Mouse (Mus musculus) liver, adult 2 months (tissue): ENCODE data around the gene a. TPM values are rescaled to one million over a fixed set of nuclear protein-coding genes. Genes with fewer than 3 reads are reported as not detected.

ENCODE experiments used
- DNase-seq: peaks from one replicate; pipeline ENCODE4 v3.0.0-alpha.2; 2011; ENCODE audit warnings: low read depth, low spot score; ENCODE audit errors: extremely low read depth
- H3K27ac ChIP-seq: fragments of 200-500 bp; replicated peaks from 2 replicates; pipeline ENCODE4 v1.5.1; 2012; ENCODE audit warnings: low read depth, mild to moderate bottlenecking, control low read depth, inconsistent platforms, low read length; ENCODE audit not compliant: insufficient read depth
- H3K27me3 ChIP-seq: fragments of 200-500 bp; 2 replicates; pipeline ENCODE4 v1.6.1; 2012; ENCODE audit warnings: mild to moderate bottlenecking, moderate library complexity, low read length, inconsistent platforms; ENCODE audit not compliant: control insufficient read depth, insufficient read depth
- H3K36me3 ChIP-seq: fragments of 200-500 bp; 2 replicates; pipeline ENCODE4 v1.6.1; 2012; ENCODE audit warnings: low read length, inconsistent platforms; ENCODE audit not compliant: control insufficient read depth, insufficient read depth
- H3K4me1 ChIP-seq: fragments of 200-500 bp; 2 replicates; pipeline ENCODE4 v1.6.1; 2011; ENCODE audit warnings: low read length; ENCODE audit not compliant: control insufficient read depth, insufficient read depth
- H3K4me3 ChIP-seq: fragments of 200-500 bp; 2 replicates; pipeline ENCODE4 v1.5.1; 2011; ENCODE audit warnings: low read depth, mild to moderate bottlenecking, control low read depth, low read length, moderate library complexity; ENCODE audit not compliant: insufficient read depth
- H3K79me2 ChIP-seq: fragments of 200-500 bp; 2 replicates; pipeline ENCODE4 v1.6.1; 2012; ENCODE audit warnings: inconsistent platforms, mild to moderate bottlenecking, low read length, moderate library complexity; ENCODE audit not compliant: control insufficient read depth, insufficient read depth
- H3K9ac ChIP-seq: fragments of 200-500 bp; 2 replicates; pipeline ENCODE4 v1.6.1; 2012; ENCODE audit warnings: low read depth, mild to moderate bottlenecking, control low read depth, inconsistent platforms, low read length
- CTCF ChIP-seq: fragments of 200-500 bp; IDR thresholded peaks from 2 replicates; pipeline ENCODE4 v1.5.1; 2011; ENCODE audit warnings: low read depth, low read length, control low read depth
- POLR2A ChIP-seq: fragments of 200-500 bp; IDR thresholded peaks from 2 replicates; pipeline ENCODE4 v1.6.1; 2011; ENCODE audit warnings: low read length, control low read depth; ENCODE audit not compliant: insufficient read depth; ENCODE audit errors: extremely low read depth
- WGBS: fragments of 180-500 bp; shearing (Covaris S2); methylation state at CpG from one replicate; pipeline ENCODE4 v1.1.7; 2018; 5-methylcytosine and 5-hydroxymethylcytosine counted together
- polyA plus RNA-seq: library from polyadenylated mRNA; depleted of rRNA; stranded (reverse); fragments of >200 nt; gene quantifications from 2 replicates; pipeline ENCODE4 v1.2.3, GENCODE M21; 2012
- total RNA-seq: library from RNA; depleted of rRNA; stranded (reverse); fragments of >200 nt; gene quantifications from 2 replicates; pipeline ENCODE4 v1.2.3, GENCODE M21; 2014

The a gene
- total and polyA plus RNA-seq, 2 experiments: not detected

DNA sequence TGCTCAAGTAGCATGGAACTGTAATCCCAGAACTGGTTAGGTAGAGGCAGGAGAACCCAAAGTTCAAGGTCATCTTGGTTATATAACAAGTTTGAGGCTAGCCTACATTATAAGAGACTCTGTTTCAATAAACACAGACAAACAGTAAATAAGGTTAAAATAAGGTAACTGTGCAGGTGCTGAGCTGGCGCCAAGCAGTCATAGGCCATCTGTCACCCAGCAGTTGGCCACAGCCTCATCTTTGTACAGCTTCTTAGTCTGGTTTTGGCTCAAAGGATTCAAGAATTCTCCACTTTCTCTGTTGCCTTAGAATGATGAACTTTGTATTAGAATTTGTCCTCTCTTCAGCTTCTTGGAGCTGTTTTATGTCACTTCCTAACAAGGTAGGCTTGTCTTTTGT lies 76.9 kb downstream of the a start:
- Histone ChIP-seq H3K4me1 (peaks cover 2% of the 10 kb centered on the region; the same call in 1 of the 2 replicates), H3K4me3 (no peak overlapping the region), H3K9ac (no peak overlapping the region), H3K27ac (peak overlapping the region; percentile 50; the same call in 1 of the 2 replicates), H3K36me3 (peaks cover 65% of the 10 kb centered on the region), H3K27me3 (no peaks in the 10 kb centered on the region), H3K79me2 (no peaks in the 10 kb centered on the region)
- TF ChIP-seq POLR2A (no peak), CTCF (no peak)
- WGBS: 43% methylated on average over 1 of the region's 1 CpGs
- DNase-seq: peak; percentile 67

DNA sequence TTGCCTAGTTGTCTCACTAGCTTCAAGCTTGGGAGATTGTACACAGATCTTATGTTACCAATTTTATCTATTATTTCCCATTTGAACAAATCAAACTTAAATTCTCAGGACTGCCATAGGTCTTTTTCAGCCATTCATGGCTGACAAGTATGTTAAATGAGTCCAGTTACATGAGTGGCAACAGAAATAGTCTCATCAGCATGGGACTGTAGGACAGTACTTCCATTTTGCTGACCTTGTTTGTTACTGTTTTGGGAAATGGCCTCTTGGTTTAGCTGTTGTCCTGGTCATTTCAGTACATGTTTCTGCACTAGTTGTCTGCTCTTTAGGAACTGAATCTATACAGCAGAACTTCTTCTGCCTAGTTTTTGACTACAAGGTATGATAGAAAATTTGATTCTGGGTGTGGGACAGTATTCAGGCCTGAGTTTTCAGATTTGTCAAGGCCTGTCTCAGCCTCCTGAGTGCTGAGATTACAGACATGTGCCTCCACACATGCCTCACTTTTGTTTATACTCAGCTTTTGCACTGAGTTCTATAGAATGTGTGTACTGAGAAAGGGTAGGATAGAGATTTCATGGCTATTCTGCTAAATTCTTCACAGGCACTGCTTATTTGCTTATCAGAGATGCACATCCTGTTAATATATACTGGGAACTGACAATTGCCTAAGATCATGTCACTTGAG lies 78.9 kb downstream of the a start:
- no peak overlapping the region for H3K27ac ChIP-seq

DNA sequence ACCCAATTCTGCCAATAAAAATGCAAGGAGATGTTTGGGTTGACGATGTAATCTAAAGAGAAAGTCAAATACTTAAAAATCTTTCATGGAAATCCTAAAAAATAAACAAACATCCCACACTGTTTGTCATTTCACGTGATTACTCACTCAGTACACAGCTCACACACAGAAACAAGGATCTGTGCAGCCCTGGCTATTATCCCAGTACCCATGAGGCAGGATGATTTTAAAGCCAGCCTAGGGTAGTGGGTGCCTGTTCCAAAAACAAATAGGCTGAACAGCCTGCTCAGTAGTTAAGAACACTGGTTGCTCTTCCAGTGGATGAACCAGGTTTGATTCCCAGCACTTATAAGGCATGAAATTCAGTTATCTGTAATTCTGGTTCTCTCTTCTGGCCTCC lies 85.4 kb downstream of the a start:
- 46% methylated on average over 2 of the region's 2 CpGs for WGBS
- H3K9ac ChIP-seq: no peak overlapping the region
- H3K4me3 ChIP-seq: no peak overlapping the region
- DNase-seq: no peak
- H3K36me3 ChIP-seq: peaks cover 59% of the 10 kb centered on the region
- no peaks in the 10 kb centered on the region; the same call in 1 of the 2 replicates for H3K4me1 ChIP-seq
- no peaks in the 10 kb centered on the region for H3K27me3 ChIP-seq
- no peak for TF ChIP-seq CTCF
- no peak for TF ChIP-seq POLR2A
- no peaks in the 10 kb centered on the region; the same call in 1 of the 2 replicates for H3K79me2 ChIP-seq
- H3K27ac ChIP-seq: no peak overlapping the region

More for the DNA sequence above, 78.9 kb downstream of the a start:
- no peak for DNase-seq
- H3K4me1 ChIP-seq: peaks cover 2% of the 10 kb centered on the region; the same call in 1 of the 2 replicates
- no peaks in the 10 kb centered on the region for H3K79me2 ChIP-seq
- no peak overlapping the region for H3K9ac ChIP-seq
- no peaks in the 10 kb centered on the region for H3K27me3 ChIP-seq
- no peak overlapping the region for H3K4me3 ChIP-seq
- TF ChIP-seq POLR2A (no peak), CTCF (no peak)
- H3K36me3 ChIP-seq: peaks cover 67% of the 10 kb centered on the region

DNA sequence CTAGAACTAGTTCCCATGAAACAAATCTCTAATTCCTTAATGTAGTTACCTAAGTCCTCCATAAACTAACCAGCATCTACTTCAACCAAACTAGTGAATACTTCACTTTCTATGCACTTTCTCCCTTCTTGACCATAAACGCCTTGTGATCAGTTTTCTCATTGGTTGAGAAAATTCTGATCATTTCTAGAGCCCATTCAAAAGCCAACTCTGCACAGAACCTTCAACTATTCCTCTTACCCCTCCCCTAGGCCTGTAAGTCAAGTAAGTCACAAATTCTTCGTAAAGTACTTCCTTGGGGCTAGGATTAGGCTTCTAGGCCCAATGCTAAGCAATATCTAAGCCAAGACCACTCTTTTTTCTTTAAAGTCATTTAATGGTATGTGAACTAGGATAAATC lies 100.4 kb downstream of the a start:
- no peak for DNase-seq
- WGBS: 5% methylated on average over 2 of the region's 2 CpGs
- H3K36me3 ChIP-seq: peaks cover 12% of the 10 kb centered on the region
- no peak overlapping the region for H3K27ac ChIP-seq
- H3K4me1 ChIP-seq: peaks cover 11% of the 10 kb centered on the region
- H3K27me3 ChIP-seq: no peaks in the 10 kb centered on the region
- peaks cover 12% of the 10 kb centered on the region; the same call in 1 of the 2 replicates for H3K79me2 ChIP-seq
- TF ChIP-seq POLR2A (no peak), CTCF (no peak)
- H3K9ac ChIP-seq: peak overlapping the region; percentile 26; the same call in 1 of the 2 replicates
- peak overlapping the region; percentile 72; the same call in 1 of the 2 replicates for H3K4me3 ChIP-seq

DNA sequence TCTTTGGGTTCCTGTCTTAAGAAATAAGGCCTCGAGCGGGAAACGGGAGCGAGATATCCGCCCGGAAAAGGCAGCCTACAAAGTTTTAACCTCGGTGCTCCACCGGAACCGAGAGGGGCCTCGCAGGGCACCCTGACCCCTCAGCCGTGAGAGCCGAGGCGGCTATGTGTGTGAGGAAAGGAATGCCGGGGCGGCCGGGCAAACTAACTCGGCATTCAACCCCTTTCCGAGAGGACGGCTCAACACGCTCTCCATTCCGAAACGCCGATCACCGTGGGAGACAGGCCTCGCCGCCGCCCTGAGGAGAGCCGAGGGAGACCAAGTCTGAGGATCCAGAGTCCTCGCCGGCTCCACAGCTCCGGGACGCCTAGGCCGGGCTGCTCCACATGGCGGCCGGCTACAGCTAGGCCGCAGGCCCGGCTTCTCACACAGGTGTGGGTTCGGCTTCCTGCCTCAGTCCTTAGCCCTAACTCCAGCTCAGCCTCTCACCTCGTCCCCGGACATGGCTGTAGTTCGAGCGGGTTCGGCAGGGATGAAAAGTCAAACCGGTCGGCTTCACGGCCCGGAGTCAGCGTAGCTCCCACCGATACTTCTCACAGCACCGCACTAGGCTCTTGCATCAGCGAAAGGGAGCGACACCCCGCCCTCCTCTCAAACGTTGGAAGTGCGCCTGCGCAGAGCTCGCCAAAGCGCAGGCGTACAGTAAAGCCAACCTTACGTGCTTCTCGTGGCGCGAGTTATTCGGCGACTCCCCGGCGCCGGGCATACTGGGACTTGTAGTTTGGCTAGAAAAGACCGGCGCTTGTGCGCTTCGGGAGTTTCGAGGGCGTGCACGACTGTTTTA lies 101.2 kb downstream of the a start, which contains the start of gene Eif2s2:
Gene Eif2s2 (minus strand): TSS at position 735 of the 844 bp plus-strand sequence.
- Histone ChIP-seq H3K27ac (peak within 1 kb of the TSS; percentile 54), H3K4me3 (peak within 1 kb of the TSS; percentile 72), H3K36me3 (peaks cover 6% of the 10 kb centered on the region), H3K4me1 (peaks cover 11% of the 10 kb centered on the region), H3K27me3 (no peaks in the 10 kb centered on the region), H3K79me2 (peaks cover 12% of the 10 kb centered on the region; the same call in 1 of the 2 replicates), H3K9ac (peak within 1 kb of the TSS; percentile 86)
- peak; percentile 91 for DNase-seq
- TF ChIP-seq POLR2A: 0 out of 2 replicates have a peak, but pooled peaks have one; percentile 52
- no peak for TF ChIP-seq CTCF
- under 1% methylated on average over 75 of the region's 75 CpGs for WGBS
